Mouse (Mus musculus) right cerebral cortex, postnatal 10 days (tissue): ENCODE measurements around the gene Spc24.
"Not testable (repeated sequence)": the region's sequence is repeated elsewhere in the genome, so short reads cannot be mapped to it uniquely, and the experiment has no call there.

ENCODE experiments used
- DNase-seq, 2 experiments: peaks; one replicate each; pipeline ENCODE4 v3.0.0; 2021; ENCODE audit warnings: low spot score in 2 of 2

Gene Spc24

DNA sequence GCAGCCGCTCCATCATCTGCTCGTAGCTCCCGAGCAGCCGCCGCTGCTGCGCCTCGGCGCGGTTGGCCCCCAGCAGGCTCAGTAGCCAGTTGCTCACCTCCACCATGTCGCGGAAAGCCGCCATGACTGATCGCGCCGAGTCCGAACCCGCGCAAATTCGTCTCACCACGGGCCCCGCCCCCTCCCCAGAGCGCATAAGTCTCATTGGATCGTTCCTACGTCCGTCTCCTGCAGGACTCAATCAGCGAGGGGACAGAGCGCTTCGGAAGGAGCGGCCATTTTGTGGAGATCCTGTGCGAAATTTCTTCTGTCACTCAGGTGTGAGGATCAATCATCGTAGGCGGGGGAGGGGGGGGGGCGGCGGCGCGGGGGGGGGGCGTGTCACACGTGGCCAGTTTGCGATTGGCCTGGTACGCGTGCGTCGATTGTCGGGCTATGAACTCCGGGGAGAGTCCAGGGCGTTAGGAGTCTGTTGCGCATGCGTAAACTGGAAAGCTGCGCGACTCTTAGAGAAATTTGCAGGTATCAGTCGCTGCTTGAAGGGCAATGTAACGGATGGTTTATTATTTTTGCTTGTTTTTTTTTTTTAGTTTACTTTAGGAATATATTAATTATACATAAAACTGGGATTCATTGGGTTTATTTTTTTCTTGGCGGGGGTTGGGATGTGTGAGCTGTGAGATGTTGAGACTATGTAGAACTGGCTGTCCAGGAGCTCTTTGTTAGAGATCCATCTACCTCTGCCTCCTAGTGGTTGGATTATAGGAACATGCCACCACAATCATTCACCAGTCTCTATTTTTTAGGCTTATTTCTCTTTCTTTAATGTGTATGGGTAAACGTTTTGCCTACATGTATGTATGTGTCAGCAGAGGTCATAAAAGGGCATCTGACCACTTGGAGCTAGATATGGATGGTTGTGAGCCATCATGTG, at the start of gene Spc24:
Spc24 (minus strand) TSS at position 149 of the 934 bp plus-strand sequence.
- peak; percentile 97 to 98 for DNase-seq

DNA sequence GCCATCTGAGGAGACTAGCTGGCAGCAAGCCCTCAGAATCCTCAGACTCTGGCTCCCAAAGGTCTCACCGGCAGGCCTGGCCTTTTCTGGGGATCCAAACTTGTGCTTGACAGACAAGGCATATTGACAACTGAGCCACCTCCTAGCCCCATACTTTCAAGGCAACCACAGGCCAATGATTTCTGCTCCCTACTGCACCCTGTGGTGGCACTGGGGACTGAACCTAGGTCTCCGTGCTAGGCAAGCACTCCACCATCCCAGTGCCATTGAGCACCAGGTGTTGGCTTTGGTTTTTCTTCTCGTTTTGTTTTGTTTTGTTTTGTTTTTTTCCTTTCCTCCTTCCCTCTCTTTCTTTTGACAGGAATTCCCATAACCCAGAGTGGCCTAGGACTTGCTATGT, 48.5 kb upstream of the Spc24 start:
- no peak for DNase-seq

DNA sequence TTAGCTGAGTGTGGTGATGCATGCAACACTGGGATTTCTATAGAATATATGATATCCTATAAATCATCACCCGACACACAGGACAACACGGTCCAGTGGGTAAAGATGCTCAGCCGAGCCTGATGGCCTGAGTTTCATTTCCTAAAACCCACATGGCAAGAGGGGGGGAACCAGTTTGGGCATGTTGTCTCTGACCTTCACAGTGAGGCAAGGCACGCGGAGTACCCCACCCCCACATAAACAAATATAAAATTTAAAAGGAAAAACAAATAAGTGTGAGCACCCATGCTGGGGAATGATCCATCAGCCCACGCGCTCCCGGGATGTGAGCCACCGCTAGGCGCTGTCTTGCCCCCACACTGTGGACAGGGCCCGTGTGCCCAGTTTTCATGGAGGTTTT, 46.9 kb upstream of the Spc24 start:
- DNase-seq, result no peak

DNA sequence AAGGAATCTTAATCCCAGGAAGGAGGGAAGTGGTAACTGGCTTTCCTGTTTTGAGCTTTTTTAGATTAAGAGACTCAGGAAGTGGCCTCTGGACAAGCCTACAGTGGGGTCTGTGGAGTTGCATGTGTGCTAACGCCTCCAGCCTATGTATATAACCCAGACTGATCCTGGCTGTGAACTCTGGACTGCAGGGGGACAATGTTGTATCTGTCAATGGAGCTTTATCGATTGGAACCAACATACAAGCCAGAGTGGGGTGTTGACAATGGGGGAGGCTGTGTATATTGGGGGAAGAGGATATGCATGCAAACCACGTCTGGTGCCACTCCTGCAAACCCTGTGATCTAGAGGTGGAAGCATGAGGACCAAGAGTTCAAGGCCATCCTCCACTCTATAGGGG, 46.3 kb upstream of the Spc24 start:
- no peak for DNase-seq

DNA sequence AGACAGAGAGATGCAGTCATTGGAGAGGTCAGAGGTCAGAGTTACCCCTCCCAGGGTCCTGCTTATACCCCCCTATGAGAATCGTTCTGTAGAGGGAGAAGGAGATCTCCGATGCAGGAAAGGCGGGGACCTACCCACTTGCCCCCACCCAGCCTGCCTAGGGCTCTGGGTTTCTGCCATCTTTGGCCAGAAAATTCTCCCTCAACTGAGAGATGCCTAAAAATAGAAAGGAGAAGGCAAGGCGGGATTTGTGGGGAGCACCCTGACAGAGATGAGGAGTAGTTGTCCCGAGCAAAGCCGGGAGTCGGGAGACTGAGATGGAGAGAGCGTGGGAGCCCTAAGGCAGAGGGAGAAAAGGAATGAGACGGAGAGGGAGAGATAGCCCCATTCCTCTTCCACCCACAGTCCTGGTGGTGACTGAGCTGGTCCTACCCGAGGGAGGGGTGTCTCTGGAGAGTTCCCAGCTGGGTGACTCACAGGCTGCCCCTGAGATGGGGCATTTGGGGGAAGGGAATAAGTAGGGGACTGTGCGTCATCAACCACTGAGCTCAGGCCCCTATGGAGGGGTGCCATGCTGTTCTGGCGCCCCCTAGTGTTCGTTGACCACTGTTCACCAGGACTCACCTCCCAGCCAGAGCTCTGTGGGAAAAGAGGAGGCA, 44.0 kb upstream of the Spc24 start:
- peak; percentile 64 to 82 for DNase-seq

DNA sequence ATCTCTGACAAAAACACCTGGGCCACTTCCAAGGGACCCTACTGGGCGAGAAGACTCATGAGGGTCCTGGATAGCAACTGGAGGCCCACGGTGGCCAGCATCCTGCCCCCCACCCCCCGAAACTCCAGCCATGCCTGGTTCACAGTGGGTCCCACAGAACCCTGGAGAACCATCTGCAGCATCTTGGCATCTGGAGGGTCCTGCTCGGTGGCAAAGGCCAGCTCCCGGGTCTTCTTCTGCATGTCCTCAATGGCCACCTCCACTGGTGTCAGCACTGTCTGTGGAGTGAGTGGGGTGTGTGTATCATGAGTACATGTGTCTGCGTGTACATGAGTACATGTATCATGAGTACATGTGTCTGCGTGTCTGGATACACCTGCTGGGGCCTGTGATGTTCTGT, 41.5 kb upstream of the Spc24 start:
- no peak for DNase-seq

DNA sequence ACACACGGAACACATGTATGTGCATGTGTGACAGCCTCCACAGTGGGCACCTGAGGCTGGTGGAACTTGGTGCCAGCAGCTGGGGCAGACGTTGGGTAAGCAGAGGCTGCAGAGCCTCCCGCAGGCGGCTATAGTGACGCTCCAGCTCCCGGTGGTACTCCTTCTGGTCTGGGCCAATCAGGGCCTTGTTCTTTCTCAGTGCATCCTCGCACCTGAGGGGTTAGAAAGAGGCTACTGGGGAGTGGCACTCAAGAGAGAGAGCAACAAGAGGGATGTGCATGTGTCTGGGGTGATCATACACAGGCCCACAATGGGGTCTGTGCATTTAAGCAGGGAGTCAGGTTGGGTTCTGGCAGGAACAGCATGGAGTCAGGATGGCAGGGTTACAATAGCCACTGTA, 41.0 kb upstream of the Spc24 start:
- DNase-seq, result no peak

DNA sequence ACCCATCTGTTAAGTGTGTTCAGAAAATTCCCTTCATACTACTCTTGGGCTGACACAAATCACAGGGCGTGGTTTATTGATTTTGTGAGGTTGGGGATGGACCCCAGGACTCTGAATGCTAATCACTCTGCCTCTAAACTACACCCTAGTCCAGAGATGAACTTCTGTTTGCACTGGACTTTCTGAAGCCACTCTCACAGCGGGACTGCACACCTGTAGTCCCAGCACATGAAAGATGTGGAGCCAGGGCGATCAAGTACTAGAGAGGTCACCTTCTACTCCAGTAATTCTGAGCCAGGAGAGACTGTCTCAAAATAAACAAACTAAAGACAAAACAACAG, 38.9 kb upstream of the Spc24 start:
- no peak for DNase-seq

DNA sequence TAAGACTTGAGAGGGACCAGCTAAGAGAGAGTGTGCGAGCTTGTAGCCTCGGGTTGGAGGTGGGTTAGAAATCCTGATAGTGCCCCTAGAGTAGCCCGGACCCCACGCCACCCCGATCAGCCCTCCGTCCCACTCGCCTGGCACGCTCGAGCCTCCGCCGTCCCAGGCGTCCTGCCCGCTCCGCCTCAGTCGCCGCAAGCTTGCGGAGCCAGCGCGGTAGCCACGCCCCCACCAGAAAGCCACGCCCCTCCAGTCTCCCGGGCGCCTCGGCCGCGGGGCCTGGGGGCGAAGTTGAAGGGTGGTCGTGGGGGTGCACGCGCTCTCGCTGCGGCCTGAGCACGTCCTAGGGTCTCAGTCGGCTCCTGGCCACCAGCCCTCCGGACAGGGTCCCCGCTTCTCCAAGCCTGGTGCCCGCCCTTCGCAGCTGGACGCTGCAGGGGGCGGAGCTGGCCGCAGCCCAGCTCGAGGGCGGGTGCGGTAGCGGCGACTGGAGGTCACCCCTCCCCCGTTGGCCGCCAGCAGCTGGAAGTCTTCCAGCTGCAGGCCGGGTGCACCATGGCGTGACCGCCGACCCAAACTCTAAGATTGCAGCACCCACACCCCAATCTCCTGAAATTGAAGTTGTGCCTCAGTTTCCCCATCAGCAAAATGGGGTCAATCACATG, 38.4 kb upstream of the Spc24 start, which contains the start of gene Kank2:
Kank2 (minus strand) TSS at position 400 of the 665 bp plus-strand sequence.
- peak; percentile 59 to 74 for DNase-seq

DNA sequence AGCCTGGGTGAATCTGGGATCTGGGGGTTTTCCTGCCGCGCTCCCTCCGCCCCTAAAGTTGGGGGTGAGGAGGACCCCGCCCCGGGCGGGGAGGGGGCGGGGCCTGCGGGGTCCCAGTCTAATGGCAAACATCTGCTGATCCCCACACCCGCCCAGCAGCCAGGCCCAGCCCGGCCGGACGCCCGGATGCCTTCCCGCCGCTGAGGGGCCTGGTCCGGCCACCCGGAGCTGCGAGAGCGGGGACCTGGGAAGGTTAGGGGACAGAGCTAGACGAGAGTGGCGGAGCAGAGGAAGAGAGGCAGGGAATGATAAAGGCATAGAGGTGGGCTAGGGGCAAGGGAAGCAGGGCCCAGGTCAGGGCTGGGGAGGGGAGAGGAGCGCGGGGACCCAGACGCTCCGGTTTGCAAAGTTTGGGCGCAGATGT, 37.8 kb upstream of the Spc24 start:
- peak in 1 of 2 experiments; percentile 48 for DNase-seq

DNA sequence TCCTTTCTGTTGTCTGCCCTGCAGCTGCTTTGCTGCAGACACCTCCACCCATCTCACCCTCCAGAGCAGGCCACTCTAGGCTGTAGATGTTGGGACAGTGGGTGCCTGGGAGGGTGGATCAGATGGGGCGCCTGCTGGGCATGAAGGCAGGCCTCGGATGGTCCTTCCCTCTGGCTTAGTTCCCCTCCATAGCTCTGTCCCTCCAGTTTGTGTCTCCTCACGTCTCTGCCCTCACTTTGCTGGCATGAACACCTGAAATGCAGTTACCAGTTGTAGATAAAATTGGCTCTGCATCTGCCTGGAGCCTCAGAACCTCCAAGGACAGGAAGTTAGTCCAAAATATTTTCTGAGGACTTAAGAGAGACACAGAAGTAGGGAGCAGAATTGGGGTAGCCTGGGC, 36.8 kb upstream of the Spc24 start:
- no peak for DNase-seq

DNA sequence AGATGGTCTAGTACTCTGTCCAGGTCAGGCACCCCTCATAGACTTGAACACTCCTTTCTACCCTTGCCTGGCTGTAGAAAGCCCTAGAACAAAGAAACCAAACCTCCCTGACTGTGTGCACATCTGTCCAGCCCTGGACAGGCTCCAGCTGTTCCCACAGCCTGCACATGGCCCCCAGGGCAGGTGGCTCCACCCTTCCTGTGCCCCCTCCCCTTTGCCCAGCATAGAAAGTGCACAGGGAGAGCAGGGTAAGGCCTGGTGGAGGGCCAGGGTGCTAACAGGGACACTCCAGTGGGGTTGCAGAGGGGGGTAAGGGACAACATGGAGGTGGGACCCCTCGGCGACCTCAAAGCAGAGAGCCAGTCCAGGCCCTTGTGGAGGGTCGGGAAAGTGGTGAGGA, 36.2 kb upstream of the Spc24 start:
- DNase-seq, result no peak

DNA sequence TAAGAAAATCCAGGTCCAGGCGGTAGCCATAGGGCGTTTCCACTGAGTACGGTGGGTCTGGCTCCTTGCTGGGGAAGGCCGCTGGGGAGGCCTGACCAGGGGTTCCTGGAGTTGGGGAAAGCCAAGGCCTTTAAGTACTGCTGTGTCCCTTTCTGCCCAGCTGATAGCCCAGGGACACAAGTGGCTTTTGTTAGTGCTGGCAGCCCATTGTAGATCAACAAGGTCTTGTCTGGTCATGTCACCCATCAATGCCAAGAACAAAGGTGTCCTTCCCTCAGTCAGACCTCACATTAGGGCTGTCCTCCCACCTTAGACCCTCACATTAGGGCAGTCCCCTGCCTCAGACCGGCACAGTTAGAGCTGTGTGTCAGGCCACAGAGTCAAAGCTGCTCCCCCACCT, 35.5 kb upstream of the Spc24 start:
- DNase-seq, result no peak

DNA sequence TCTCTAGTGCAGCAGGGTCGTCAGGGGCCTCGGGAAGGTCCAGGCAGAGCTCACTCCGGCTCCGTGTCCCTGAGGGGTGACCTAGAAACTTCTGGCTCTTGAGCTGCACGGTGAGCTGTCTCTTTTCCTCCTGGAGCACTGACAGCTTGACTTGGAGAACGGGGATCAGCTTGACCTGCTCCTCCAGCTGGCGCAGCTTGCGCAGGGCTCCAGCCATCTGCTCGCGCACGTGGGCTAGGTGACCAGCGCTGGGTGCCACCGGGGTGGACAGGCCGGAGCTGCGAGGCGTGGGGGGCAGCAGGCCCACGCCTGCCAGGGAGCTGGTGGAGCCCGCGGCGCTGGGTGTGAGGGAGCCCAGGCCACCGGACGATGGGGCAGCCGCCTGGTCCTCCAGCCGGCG, 34.8 kb upstream of the Spc24 start:
- DNase-seq, result no peak

DNA sequence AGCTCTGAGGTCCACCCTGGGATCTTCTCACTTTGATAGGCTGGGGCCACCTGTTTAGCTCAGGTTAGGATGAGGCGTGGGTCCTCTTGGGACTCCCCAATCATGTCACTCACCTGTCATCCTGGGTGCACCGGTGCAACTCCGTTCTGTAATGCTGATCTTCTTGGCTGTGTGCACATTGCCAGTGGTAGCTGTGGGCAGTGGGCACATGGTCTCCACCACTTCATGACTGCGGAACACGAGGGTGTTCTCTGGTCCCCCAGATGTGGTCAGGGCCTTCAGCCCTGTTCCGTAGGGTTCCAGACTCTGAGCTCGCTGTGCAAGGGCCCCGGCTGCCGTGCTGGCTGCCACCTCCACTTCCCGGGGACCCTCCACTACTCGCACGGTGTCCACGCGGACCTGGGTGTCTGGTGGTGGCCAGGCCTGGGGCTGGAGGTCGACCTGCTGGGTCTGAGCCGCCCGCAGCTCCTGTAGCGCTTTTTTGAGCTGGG, 34.3 kb upstream of the Spc24 start:
- no peak for DNase-seq

DNA sequence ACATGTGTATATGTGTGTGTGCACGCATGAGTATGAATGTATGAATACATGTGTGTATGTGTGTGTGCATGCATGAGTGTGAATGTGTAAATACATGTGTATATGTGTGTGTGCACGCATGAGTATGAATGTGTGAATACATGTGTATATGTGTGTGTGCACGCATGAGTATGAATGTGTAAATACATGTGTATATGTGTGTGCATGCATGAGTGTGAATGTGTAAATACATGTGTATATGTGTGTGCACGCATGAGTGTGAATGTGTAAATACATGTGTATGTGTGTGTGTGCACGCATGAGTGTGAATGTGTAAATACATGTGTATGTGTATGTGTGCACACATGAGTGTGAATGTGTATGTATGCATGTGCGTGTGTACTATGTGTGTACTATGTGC, 33.4 kb upstream of the Spc24 start:
- DNase-seq, result not testable (repeated sequence)

DNA sequence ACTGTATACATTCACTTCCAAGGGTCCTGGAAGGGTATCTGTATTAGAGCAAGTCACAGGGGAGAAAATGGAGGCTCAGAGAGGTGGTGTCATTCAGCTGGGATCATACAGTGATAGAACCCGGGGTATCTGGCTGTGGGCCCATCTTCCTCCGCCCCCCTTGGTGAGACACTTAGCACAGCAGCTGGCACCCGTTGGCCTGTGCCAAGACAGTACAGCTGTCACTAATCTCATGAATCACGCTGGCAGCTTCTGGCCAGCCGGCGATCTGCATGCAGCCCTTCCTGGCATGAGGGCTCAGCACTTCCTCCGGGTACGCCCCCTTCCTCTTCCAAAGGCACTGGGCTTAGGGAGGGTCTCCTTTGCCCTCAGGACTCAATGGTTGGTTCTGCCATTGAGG, 32.5 kb upstream of the Spc24 start:
- DNase-seq, result peak; percentile 81 to 87

DNA sequence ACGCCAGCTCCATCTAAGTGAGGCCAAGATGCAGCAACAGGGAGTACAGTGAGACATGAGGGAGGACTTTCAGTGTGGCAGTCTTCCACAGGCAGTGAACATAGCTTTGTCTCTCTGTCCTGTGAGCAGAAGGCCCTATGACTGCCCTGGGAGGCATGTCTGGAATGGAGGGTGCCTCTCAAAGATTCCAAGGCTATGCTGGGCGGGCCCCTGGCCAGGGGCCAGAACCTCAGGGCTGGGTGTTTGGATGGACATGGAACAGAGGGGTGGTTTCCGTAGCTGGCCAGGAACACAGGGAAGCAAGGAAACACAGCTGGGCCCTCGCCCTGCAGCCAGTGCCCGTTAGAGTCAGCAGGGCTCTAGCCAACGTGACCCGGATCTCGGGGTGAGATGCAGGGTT, 31.8 kb upstream of the Spc24 start:
- no peak for DNase-seq

DNA sequence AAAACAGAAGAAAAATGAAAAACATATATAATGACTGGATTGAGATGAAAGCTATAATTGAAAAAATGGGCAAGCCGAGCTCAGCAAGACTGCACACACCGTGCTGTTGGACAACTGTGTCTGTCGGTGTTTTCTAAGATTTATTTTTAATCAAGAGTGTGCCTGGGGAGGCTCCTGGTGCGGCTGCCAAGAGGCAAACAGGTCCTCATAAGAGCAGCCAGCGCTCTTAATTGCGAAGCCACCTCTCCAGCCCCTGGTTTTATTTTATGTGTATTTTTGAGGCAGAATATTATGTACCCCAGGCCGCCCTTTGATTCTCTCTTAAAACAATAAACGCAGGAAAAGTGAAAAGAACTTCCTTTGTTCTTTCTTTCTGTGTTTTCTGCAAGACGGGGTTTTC, 28.1 kb upstream of the Spc24 start:
- no peak for DNase-seq

DNA sequence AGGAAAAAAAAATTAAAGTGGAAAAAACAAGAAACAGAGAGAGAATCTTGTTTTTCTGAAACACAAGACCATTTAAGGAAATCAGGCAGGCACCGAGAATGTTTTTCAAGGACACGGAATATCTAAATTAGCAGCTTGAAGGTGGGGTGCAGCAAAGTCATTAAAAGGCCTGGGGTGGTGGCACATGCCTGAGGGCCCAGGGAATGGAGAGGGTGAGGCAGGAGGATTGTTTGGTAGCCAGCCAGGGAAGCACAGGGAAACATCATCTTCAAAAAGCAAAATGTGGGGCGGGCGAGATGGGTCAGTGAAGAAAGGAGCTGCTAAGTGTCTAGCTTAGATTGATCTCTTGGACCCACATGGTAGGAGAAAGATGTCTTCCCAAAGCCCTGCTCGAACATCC, 27.6 kb upstream of the Spc24 start:
- DNase-seq, result no peak

DNA sequence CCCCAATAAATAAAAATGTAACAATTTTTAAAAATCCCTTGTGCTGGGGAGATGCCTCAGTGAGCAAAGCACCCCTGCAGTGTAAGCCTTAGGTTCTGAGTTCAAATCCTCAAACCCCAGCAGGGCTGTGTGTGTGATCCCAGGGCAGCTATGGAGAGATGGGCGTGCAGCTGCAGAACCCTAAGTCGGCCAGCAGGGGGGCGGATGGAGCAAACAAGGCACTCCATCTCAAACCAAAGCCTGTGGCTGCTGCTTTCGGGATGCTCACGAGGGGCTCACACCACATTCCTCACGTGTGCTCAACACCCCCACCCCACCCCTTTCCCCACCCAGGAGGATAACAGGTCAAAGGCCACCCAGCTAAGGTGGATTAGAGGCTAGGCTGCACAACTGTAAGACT, 26.8 kb upstream of the Spc24 start:
- DNase-seq, result peak in 1 of 2 experiments; percentile 76

DNA sequence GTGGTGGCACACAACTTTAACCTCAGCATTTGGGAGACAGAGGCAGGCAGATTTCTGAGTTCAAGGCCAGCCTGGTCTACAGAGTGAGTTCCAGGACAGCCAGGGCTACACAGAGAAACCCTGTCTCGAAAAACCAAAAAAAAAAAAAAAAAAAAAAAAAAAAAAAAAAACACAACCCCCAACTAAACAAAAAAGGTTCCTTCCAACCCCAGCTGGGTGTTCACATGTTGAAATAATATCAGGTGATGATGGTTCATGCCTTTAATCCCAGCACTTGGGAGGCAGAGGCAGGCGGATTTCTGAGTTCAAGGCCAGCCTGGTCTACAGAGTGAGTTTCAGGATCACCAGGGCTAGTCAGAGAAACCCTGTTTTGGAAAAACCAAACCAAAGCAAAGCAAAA, 26.2 kb upstream of the Spc24 start:
- DNase-seq, result not testable (repeated sequence)
